Mouse (Mus musculus): ENCODE results near the gene Ushbp1.
"Not testable (repeated sequence)": the region's sequence is repeated elsewhere in the genome, so short reads cannot be mapped to it uniquely, and the experiment has no call there.

Gene Ushbp1

DNA sequence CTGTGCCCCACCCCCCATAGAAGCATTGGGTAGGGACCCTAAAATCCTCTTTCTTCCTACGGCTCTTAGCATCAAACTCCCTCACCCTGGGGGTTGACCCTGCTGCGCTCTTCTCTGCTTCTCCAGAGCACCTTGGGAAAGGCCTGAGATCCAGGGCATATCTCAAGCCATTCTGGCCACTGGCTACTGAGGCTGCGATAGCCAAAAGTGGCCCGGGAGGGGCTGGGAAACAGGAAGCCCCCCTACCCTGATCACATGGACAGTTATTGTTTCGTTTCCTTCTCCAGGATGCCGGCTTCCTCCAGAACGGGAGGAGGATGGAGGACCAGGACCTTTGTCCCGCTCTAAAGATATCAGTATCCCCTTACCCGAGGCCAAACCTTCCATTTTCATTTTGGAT lies at the start of gene Ushbp1:
TSS of gene Ushbp1 (minus strand) at position 174 of the 400 bp plus-strand sequence.
- ATAC-seq (ENCODE audit: low TSS enrichment), result no peak

DNA sequence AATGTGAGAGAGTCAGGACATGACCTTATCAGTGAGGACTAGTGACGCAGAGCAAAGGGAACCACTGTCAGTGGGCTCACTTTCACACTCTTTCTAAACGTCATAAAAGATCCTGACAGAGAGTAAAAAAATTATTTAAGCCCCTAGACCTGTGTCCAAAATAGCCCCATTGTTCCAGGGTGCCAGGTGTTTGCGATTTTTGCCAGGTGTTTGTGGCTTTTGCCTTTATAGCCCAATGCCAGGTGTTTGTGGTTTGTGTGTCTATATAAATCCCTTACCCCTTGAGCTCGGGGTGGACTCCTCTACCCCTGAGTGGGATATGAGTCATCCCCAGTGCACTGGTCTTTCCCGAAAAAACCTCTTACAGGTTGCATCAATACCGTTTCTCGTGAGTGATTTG lies 49.5 kb upstream of the Ushbp1 start:
- no peak for ATAC-seq (ENCODE audit: low TSS enrichment)

DNA sequence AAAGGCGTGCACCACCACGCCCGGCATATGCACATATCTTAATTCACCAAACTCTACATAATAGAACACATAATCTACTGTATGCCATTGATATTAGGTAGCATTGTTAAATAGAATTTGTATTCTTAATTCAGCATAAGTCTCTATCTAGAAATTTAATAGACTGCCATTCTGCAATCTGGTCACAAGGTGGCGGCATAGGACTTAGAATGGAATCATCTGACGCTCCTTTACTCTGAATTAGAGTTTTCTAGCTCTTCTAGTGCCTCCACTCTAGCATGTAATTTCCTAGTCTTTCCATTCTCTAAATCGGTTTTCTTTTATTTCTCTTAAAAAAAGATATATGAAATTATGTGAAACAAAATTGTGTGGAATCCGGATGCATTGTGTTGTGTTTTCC lies 45.8 kb upstream of the Ushbp1 start:
- ATAC-seq (ENCODE audit: low TSS enrichment), result no peak

DNA sequence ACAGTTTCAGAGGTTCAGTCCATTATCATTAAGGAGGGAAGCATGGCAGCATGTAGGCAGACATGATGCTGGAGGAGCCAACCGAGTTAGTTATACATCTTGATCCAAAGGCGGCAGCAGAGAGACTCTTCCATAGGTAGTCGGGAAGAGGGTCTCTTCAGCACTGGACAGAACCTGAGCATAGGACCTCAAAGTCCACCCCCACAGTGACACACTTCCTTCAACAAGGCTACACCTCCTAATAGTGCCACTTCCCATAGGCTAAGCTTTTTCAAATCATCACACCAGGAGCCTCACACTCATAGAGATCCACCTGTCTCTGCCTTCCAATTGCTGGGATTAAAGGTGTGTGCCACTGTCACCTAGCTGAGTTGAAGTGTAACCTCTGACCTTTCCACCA lies 41.4 kb upstream of the Ushbp1 start:
- no peak for ATAC-seq (ENCODE audit: low TSS enrichment)

DNA sequence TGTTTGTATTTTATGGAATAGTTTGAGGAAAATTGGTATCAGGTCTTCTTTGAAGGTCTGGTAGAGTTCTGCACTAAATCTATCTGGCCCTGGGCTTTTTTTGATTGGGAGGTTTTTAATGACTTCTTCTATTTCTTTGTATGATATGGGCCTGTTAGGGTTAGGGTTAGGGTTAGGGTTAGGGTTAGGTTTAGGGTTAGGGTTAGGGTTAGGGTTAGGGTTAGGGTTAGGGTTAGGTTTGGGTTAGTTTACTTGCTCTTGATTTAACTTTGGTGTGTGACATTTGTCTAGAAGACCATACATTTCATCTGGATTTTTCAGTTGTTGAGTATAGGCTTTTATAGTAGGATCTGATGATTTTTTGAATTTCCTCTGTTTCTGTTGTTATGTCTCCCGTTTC lies 37.3 kb upstream of the Ushbp1 start:
- ATAC-seq (ENCODE audit: low TSS enrichment), result not testable (repeated sequence)

DNA sequence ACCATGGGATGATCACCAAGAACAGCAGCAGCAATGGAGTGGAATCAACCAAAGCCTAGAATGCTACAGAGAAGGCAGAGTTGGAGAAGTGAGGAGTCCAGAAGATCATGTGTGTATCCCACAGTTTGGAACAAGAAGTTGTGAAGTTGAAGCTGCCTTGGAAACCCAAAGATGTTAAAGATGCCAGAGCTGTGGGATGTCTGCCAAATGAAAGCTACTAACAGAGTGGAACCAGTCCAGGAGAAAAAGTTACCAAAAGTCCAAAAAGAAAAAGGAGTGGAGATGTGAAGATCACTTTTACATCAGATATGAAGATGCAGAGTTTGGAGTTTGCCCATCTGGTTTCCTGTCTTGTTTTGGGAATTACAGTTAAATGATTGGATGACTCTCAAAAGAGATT lies 26.5 kb upstream of the Ushbp1 start:
- no peak for ATAC-seq (ENCODE audit: low TSS enrichment)

DNA sequence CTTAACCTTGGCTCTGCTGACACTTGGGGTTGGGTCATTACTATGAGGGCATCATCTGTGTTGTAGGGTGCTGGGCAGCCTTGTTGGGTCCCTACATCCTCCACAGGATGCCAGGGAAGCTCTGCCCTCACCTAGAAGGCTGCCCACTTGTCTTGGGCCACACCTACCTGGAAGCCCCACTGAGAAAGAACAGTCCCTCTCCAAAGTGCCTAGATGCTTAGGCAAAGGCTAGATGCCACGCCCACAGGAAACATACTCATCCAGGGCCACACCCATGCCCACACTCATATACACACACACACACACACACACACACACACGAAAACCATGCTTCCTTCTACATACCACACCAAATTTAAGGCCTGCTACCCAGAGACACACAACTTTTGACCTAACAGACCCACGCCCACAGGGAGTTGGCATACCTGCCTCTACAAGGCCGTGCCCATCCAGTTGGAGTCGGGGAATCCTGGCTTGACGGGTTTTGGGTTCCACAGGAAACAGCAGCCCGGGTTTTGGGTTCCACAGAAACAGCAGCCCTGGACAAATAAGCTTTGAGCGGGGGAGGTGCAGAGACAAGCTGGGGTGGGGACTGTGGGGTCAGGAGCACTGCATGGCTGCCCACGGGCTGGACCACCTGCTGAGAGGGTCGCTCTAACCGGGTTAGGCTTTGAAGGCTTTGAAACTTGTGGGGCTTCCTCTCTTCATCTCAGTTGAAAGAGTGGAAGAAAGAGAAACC lies 16.1 kb upstream of the Ushbp1 start:
- no peak for ATAC-seq (ENCODE audit: low TSS enrichment)

DNA sequence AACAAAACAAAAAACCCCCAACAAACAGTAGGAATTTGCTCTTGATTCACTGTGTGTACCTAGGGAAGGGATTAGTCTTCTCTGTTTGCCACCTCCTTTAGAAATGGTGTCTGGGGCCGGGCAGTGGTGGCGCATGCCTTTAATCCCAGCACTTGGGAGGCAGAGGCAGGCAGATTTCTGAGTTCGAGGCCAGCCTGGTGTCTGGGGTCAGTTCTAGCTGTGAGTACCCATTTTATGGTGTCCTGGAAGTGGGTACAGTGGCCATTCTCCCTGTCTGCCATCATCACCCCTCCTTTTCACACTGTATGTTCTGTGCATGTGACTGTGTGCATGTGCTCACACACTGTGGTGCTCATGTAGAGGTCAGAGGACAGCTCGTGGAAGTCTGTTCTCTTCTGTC lies 12.6 kb upstream of the Ushbp1 start:
- no peak for ATAC-seq (ENCODE audit: low TSS enrichment)

DNA sequence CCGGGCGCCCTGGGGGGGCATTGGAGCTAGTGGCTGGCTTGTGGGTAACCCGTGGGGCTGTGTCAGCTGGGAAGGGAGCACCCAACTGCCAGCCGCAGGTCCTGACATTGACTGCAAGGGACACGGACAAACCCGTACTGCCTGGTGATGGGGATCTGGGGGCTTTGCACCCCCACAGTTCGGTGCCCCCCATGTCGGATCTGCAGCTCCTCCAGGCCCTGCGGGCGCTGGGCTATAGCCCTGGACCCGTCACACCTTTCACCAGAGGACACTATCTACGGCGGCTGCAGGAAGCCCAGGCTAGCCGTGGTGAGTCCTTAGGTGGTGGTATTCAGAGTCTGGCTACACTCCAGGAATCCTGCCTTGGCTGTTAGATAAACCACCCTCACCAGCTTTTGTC lies 11.8 kb upstream of the Ushbp1 start:
- no peak for ATAC-seq (ENCODE audit: low TSS enrichment)

DNA sequence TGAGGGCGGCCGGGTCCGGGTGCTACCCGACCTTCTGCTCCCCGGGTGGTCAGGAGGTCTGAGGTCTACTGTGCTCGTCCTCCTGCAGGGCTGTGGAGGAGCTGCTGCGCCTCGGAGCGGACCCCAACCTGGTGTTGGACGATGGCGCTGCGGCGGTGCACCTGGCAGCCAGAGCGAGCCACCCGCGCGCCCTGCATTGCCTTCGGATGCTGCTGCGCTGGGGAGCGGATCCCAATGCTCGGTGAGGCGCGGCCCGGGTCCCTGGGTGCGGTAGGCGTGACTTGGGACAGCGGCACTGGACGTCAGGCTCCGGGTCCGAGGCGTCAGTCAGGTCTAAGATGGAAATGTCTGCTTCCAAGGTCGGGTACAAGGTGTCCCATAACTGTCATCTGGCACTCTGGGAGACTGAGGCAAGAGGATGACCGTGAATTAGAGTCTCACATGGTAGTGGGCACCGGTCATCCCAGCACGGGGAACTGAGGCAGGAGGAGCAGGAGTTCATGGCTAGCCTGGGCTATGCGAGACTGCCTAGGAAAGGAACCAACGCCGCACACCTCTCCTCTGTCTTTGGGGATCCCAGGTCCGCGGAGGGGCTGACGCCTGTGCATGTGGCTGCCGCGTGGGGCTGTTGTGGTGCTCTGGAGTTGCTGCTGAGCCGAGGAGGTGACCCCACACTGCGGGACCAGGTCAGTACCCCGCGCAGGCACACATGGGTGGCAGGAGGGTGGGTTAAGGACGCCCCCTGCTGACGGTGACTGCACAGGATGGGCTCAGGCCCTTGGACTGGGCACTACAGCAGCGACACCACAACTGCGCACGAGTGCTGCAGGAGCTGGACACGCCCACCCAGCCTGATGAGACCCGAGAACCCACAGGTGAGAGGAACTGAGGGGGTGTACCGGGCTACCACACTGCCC lies 10.8 kb upstream of the Ushbp1 start:
- no peak for ATAC-seq (ENCODE audit: low TSS enrichment)

DNA sequence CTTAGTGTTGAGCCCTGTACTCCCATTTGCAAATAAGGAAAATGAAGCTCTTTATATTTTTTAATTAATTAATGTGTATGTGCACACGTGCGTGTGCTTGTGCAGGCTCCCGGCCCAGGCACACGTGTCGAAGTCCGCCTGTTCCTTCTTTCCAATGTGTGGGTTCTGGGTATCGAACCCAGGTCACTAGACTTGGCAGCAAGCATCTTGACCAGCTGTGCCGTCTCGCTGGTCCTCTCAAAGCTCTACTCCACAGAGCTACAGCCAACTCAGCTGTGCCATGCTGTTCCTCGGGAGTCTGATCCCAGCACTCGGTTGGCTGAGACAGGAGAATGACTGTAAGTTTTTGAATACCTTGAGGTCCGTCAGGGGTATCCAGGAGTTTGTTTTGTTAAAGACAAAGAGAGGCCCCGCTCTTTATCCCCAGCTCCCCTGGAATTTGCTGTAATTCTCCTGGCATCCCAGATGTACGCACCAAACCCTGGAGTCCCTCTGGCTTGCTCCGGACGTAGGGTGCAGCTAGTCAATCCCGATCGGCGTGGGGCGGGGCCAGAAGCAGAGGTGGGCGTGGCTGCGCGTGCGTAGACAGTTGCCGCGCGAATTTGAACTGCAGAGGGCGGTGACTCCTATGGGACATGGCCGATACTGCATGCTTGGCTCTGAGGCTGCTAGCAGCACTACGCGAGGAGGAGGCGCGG lies 9.9 kb upstream of the Ushbp1 start, which contains the start of gene Ankle1:
TSS of gene Ankle1 (plus strand) at position 610 of the 698 bp plus-strand sequence.
- ATAC-seq (ENCODE audit: low TSS enrichment), result peak; percentile 86

DNA sequence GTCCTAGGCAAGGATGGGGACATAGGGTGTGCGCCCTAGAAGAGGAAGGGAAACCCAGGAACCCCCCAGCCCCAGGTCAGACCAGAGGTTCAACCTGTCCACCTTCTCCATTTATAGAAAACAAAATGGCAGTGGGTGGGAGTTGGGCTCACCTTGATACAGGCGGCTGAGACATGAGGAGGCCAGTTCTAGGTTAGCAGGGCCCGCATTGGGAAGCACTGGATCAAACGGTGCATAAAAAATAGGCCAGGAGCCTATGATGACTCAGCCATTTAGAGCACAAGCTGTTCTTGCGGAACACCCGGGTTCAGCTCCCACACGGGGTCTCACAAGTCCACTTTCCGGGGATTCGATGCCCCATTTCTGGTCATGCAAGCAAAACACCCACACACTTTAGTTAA lies 9.3 kb upstream of the Ushbp1 start:
- ATAC-seq (ENCODE audit: low TSS enrichment), result no peak

DNA sequence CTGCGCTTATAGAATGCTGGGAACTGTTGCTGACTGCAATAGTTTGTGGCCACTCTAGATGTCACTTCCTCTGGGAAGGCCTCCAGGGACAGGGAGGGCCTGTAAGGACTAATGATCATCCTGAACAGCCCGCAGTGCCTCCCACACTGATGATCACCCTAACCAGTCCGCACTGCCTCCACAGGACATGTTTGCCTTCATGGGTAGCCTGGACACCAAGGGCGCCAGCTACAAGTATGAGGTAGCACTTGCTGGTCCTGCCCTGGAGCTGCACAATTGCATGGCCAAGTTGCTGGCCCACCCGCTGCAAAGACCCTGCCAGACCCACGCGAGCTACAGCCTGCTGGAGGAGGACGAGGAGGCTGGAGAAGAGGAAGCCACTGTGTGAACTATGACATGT lies 8.4 kb upstream of the Ushbp1 start:
- no peak for ATAC-seq (ENCODE audit: low TSS enrichment)

DNA sequence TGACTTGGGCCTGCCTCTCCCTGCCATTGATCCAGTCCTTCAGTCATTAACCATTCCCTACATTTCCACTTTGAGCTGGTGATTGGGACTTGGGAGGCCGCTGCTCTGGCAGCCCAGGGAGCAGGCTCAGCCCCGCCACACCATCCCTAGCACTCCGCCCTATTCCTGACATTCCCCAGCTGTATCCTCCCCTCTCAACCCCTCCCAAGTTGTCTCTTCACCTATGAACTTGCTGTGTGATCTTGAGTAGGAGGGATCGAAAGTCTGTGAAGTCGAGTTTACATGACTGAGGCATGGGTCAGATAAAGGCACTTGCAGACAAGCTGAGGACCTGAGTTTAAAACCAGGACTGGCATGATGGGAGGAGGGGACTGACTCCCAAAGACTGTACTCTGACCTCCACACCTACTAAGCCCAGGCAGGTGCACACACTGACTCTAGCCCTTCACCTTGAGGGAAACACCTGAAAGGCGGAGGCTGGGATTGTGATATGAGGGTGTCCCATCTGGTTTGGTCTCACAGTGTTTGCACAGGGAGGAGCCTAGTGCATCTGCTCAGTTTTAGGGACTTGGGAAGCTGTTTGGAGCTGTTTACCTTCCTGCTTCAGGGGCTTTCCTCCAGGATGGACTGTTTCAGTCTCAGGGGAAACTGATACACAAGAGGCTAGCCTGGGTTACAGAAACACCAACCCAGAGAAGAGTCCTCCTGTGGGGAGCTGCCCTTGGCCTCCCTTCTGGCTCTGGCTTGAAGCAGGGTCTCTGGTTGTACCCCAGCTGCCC lies 7.7 kb upstream of the Ushbp1 start:
- no peak for ATAC-seq (ENCODE audit: low TSS enrichment)

DNA sequence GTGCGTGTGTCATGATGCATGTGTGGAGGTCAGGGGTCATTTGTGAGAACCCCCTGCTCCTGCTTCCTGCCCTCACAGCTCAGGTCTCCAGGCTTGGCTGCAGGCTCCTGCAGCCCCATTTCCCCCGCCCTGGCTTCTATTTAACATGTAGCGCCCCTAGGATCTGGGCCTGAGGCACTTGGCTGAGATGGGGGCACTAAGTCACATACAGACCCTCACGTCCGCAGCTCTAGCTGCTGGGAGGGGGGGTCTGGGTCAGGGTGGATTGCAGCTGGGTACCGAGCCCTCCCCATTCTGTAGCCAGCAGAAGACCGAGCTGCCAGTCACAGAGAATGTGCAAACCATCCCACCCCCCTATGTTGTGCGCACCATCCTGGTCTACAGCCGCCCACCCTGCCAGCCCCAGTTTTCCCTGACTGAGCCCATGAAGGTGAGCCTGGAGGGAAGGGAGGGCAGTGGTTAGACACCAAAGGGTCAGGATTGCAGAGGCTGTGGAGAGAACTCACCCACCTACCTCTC lies 6.9 kb upstream of the Ushbp1 start:
- no peak for ATAC-seq (ENCODE audit: low TSS enrichment)

DNA sequence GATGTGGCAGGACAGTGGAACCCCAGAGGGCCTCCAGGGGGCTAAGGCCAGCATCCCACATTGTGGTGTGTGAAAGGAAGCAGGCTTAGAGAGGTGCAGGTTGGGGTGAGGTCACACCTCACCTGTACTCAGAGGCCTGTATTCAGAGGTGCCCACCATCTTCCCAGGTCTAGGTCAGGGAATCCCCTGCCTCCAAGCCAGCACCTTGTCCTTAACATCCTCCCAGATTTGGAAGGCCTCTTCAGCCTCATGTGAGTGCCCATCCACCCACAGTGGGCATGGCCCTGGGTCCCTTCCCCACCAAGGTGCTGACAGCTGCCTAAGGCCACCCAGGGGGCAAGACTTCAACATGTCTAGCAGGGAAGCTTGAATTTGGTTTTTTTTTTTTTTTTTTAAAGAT lies 5.9 kb upstream of the Ushbp1 start:
- no peak for ATAC-seq (ENCODE audit: low TSS enrichment)

DNA sequence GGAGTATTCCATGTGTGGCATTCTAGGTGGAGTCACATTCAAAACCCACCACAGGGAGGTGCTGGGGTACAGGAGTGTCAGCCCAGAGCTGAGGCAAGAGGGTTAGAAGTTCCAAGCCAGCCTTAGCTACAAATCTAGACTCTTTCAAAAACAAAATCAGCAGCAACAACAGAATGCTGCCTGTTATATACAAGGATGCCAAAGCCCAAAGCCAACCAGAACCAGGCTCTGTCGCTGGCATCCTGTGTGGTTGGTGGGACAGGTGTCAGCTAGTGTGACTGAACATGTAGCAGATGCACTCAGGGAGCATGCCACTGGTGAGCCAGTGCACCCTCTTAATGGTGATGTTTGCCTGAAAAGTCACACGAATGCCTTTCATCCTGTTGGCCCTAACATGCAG lies 5.2 kb upstream of the Ushbp1 start:
- ATAC-seq (ENCODE audit: low TSS enrichment), result no peak

DNA sequence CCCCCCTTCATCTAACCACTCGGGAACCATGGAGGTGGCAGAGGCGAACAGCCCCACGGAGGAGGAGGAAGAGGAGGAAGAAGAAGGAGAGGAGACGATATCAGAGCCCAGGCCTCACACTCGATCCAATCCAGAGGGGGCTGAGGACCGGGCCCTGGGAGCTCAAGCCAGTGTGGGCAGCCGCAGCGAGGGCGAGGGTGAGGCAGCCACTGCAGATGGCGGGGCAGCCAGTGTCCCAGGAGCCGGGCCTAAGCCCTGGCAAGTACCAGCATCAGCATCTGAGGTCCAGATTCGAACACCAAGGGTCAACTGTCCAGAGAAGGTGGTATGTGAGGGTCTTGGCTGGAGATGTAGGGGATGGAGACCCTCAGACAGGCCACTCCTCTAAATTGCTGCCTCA lies 2.1 kb upstream of the Ushbp1 start:
- no peak for ATAC-seq (ENCODE audit: low TSS enrichment)

DNA sequence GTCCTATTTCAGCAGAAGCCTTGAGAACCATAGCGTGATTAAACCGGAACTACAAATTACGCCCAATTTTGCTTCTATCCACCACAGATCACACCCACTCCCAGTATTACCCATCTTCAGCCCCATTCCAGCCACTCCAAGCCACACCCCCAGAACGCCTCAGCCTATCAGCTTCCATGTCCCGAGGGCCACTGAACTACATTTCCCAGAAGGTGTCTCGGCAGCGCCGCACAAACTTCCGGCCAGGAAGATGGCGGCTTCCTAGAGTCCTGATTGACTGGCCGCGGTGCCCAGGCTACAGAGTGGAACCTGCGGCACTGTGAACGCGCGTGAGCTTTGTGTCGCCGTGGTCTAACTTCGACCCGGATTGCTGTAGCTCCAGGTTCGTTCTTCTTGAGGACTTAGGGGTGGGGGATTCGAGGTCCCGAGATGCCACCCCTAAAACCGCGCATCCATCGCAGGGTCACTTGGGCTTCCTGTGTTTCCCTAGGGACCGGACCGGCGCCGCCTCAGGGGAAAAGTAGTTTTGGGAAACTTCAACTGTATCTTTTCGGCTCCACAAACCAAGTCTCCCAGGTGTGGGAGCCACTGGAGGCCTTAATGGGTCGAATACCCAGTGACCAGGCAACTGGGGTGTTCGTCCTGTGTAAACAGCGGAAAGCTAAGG lies 1.2 kb upstream of the Ushbp1 start, which contains the start of gene Babam1:
TSS of gene Babam1 (plus strand) at position 223 of the 667 bp plus-strand sequence.
- peak; percentile 96 for ATAC-seq (ENCODE audit: low TSS enrichment)

DNA sequence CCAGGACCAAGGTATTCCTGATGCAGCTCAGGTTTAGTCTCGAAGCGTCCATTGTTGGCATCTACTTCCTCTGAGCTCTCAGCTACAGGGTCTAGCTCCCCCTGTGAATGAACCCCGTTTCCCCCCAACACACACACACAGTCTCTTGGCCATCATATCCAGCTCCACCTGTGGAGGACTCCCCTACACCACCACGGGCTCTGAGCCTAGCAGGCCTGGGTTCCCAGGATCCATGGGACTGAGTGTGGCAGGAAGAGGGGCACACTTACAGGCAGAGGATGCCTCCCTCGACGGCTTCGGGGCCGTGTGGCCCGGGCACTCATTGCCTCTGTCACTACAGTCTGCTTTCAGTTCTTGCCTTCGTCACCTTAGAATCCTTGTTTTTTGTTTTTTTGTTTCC lies 531 bp downstream of the Ushbp1 start:
- no peak for ATAC-seq (ENCODE audit: low TSS enrichment)

DNA sequence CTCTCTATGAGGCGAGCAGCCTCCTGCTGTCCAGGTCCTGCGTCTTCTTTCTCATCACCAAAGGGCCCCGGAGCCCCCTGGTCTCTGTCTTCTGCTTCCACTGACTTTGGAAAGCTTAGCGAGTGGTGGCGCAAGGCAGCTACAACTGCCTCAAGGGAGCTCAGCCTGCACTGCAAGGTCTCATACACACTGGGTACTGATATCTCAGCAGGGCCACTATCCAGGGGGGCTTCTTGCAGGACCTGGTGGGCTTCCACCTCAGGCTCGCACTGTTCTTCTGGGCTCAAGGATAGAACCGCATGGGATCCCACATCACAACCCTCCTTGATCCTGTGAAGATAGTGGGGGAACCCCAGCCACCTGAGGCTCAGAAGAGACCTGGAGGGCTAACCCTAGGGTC lies 1.1 kb downstream of the Ushbp1 start:
- no peak for ATAC-seq (ENCODE audit: low TSS enrichment)

All from frontal cortex, adult (tissue).